Mouse (Mus musculus) heart, embryonic 15.5 days (tissue): Measurements from ENCODE around the gene Fcrl5. TPM values are rescaled to one million over a fixed set of nuclear protein-coding genes. Genes with fewer than 3 reads are reported as not detected.

ENCODE experiments used
- ATAC-seq: fragments of 200-750 bp; cut with Nextera tagmentation; replicated peaks from 2 replicates; pipeline ENCODE4 v1.8.0; 2017; ENCODE audit warnings: low read depth, moderate TSS enrichment; ENCODE audit not compliant: insufficient number of reproducible peaks, insufficient read depth, low FRiP score
- H3K27ac ChIP-seq: fragments of 300-500 bp; sonication (generic); 2 replicates; pipeline ENCODE4 v1.5.1; 2015; ENCODE audit warnings: mild to moderate bottlenecking, inconsistent platforms
- H3K27me3 ChIP-seq: fragments of 300-500 bp; sonication (generic); 2 replicates; pipeline ENCODE4 v1.6.1; 2015; ENCODE audit warnings: inconsistent platforms
- H3K36me3 ChIP-seq: fragments of 300-500 bp; sonication (generic); 2 replicates; pipeline ENCODE4 v1.6.1; 2015; ENCODE audit warnings: mild to moderate bottlenecking, inconsistent platforms
- H3K4me1 ChIP-seq: fragments of 300-500 bp; sonication (generic); replicated peaks from 2 replicates; pipeline ENCODE4 v1.6.1; 2015; ENCODE audit warnings: inconsistent platforms
- H3K4me2 ChIP-seq: fragments of 300-500 bp; sonication (generic); 2 replicates; pipeline ENCODE4 v1.6.1; 2015; ENCODE audit warnings: inconsistent platforms, mild to moderate bottlenecking, moderate library complexity
- H3K4me3 ChIP-seq: fragments of 300-500 bp; sonication (generic); 2 replicates; pipeline ENCODE4 v1.5.1; 2015; ENCODE audit warnings: mild to moderate bottlenecking, inconsistent platforms
- H3K9ac ChIP-seq: fragments of 300-500 bp; sonication (generic); 2 replicates; pipeline ENCODE4 v1.6.1; 2015; ENCODE audit warnings: mild to moderate bottlenecking, inconsistent platforms
- H3K9me3 ChIP-seq: fragments of 300-500 bp; sonication (generic); replicated peaks from 2 replicates; pipeline ENCODE4 v1.6.1; 2016; ENCODE audit warnings: inconsistent platforms
- WGBS: fragments of 180-500 bp; shearing (Covaris S2); methylation state at CpG from one replicate; pipeline ENCODE4 v1.1.7; 2015; ENCODE audit warnings: mixed read lengths; 5-methylcytosine and 5-hydroxymethylcytosine counted together
- polyA plus RNA-seq: library from polyadenylated mRNA; unstranded; fragments of >200 nt; fragmentation: Nextera tagmentation; extraction: Ambion mirVana; gene quantifications from 2 replicates; pipeline ENCODE4 v1.2.1, GENCODE M21; 2015

Fcrl5 gene
- polyA plus RNA-seq, 1 experiment from 2014 or later = not detected

GRCm38 (mm10) chr3:87518425-87518824 is 82.9 kb downstream of the Fcrl5 start:
- ATAC-seq = no peak
- no peaks in the 10 kb centered on the region for H3K36me3 ChIP-seq
- no peaks in the 10 kb centered on the region for H3K27me3 ChIP-seq
- H3K9ac ChIP-seq = no peak overlapping the region
- H3K9me3 ChIP-seq = no peaks in the 10 kb centered on the region
- no peak overlapping the region for H3K4me2 ChIP-seq
- peaks cover 21% of the 10 kb centered on the region for H3K4me1 ChIP-seq
- no peak overlapping the region for H3K27ac ChIP-seq
- no peak overlapping the region for H3K4me3 ChIP-seq

- H3K9me3 ChIP-seq = no peaks in the 10 kb centered on the region
- no peak overlapping the region for H3K4me3 ChIP-seq
- H3K27me3 ChIP-seq = no peaks in the 10 kb centered on the region
- no peak overlapping the region for H3K9ac ChIP-seq
- H3K36me3 ChIP-seq = no peaks in the 10 kb centered on the region
- H3K4me1 ChIP-seq = peaks cover 16% of the 10 kb centered on the region
- 59% methylated on average over 4 of the region's 4 CpGs for WGBS
- H3K27ac ChIP-seq = no peak overlapping the region
- no peak for ATAC-seq
- H3K4me2 ChIP-seq = no peak overlapping the region
Observed at GRCm38 (mm10) chr3:87521126-87521525, 85.6 kb downstream of the Fcrl5 start.

GRCm38 (mm10) chr3:87521833-87522232 is 86.3 kb downstream of the Fcrl5 start:
- Histone ChIP-seq H3K27ac (no peak overlapping the region), H3K4me1 (peaks cover 17% of the 10 kb centered on the region), H3K4me3 (no peak overlapping the region), H3K4me2 (no peak overlapping the region), H3K9ac (no peak overlapping the region), H3K36me3 (no peaks in the 10 kb centered on the region), H3K27me3 (no peaks in the 10 kb centered on the region), H3K9me3 (no peaks in the 10 kb centered on the region)
- 45% methylated on average over 1 of the region's 1 CpGs for WGBS
- no peak for ATAC-seq

GRCm38 (mm10) chr3:87523701-87524100 is 88.1 kb downstream of the Fcrl5 start:
- Histone ChIP-seq H3K4me3 (no peak overlapping the region), H3K27ac (no peak overlapping the region), H3K36me3 (peaks cover 7% of the 10 kb centered on the region; the same call in 1 of the 2 replicates), H3K4me1 (peaks cover 29% of the 10 kb centered on the region), H3K9me3 (no peaks in the 10 kb centered on the region), H3K4me2 (no peak overlapping the region), H3K9ac (no peak overlapping the region), H3K27me3 (no peaks in the 10 kb centered on the region)
- WGBS = 77% methylated on average over 9 of the region's 9 CpGs
- no peak for ATAC-seq

- peak within 1 kb of the TSS; percentile 80 for H3K4me2 ChIP-seq
- H3K27me3 ChIP-seq = no peaks in the 10 kb centered on the region
- H3K9me3 ChIP-seq = no peaks in the 10 kb centered on the region
- H3K4me1 ChIP-seq = peaks cover 32% of the 10 kb centered on the region
- H3K36me3 ChIP-seq = peaks cover 23% of the 10 kb centered on the region
- WGBS = 3% methylated on average over 64 of the region's 64 CpGs
- H3K27ac ChIP-seq = peak within 1 kb of the TSS; percentile 96
- H3K9ac ChIP-seq = peak within 1 kb of the TSS; percentile 100
- H3K4me3 ChIP-seq = peak within 1 kb of the TSS; percentile 95
- ATAC-seq = peak; percentile 94
Observed at GRCm38 (mm10) chr3:87525043-87525836, 89.7 kb downstream of the Fcrl5 start, which contains the start of gene Etv3. TSS of gene Etv3 (plus strand) at chr3:87525407.

GRCm38 (mm10) chr3:87525837-87526570 is 90.4 kb downstream of the Fcrl5 start:
- 6% methylated on average over 27 of the region's 27 CpGs for WGBS
- Histone ChIP-seq H3K4me3 (peak overlapping the region; percentile 95), H3K36me3 (peaks cover 30% of the 10 kb centered on the region), H3K27me3 (no peaks in the 10 kb centered on the region), H3K9me3 (no peaks in the 10 kb centered on the region), H3K4me1 (peaks cover 29% of the 10 kb centered on the region), H3K27ac (peak overlapping the region; percentile 96), H3K4me2 (peak overlapping the region; percentile 80), H3K9ac (peak overlapping the region; percentile 100)
- peak; percentile 37; the same call in 1 of the 2 replicates for ATAC-seq

GRCm38 (mm10) chr3:87527139-87527538 is 91.6 kb downstream of the Fcrl5 start:
- no peak overlapping the region for H3K9ac ChIP-seq
- no peak overlapping the region for H3K4me3 ChIP-seq
- no peaks in the 10 kb centered on the region for H3K27me3 ChIP-seq
- 60% methylated on average over 12 of the region's 12 CpGs for WGBS
- H3K4me2 ChIP-seq = peak overlapping the region; percentile 80
- H3K4me1 ChIP-seq = peaks cover 29% of the 10 kb centered on the region
- ATAC-seq = no peak
- peaks cover 39% of the 10 kb centered on the region for H3K36me3 ChIP-seq
- no peaks in the 10 kb centered on the region for H3K9me3 ChIP-seq
- H3K27ac ChIP-seq = no peak overlapping the region

GRCm38 (mm10) chr3:87528021-87528420 is 92.4 kb downstream of the Fcrl5 start:
- H3K4me3 ChIP-seq = no peak overlapping the region
- H3K4me1 ChIP-seq = peaks cover 29% of the 10 kb centered on the region
- no peaks in the 10 kb centered on the region for H3K9me3 ChIP-seq
- H3K36me3 ChIP-seq = peaks cover 46% of the 10 kb centered on the region
- no peak overlapping the region for H3K9ac ChIP-seq
- ATAC-seq = no peak
- H3K27me3 ChIP-seq = no peaks in the 10 kb centered on the region
- WGBS = 45% methylated on average over 8 of the region's 8 CpGs
- no peak overlapping the region; the same call in 1 of the 2 replicates for H3K27ac ChIP-seq
- H3K4me2 ChIP-seq = 0 out of 2 replicates have a peak overlapping the region, but pooled peaks have one; percentile 80

- no peak for ATAC-seq
- 84% methylated on average over 8 of the region's 8 CpGs for WGBS
- H3K27me3 ChIP-seq = no peaks in the 10 kb centered on the region
Observed at GRCm38 (mm10) chr3:87528841-87529240, 93.3 kb downstream of the Fcrl5 start.

GRCm38 (mm10) chr3:87529568-87529967 is 94.0 kb downstream of the Fcrl5 start:
- ATAC-seq = no peak
- Histone ChIP-seq H3K9me3 (no peaks in the 10 kb centered on the region), H3K36me3 (peaks cover 62% of the 10 kb centered on the region), H3K27me3 (no peaks in the 10 kb centered on the region), H3K9ac (no peak overlapping the region), H3K4me3 (no peak overlapping the region), H3K4me2 (no peak overlapping the region), H3K4me1 (peaks cover 29% of the 10 kb centered on the region), H3K27ac (no peak overlapping the region)
- 81% methylated on average over 11 of the region's 11 CpGs for WGBS

More at GRCm38 (mm10) chr3:87528841-87529240, 93.3 kb downstream of the Fcrl5 start:
- no peak overlapping the region for H3K27ac ChIP-seq
- H3K9me3 ChIP-seq = no peaks in the 10 kb centered on the region
- peaks cover 29% of the 10 kb centered on the region for H3K4me1 ChIP-seq
- H3K9ac ChIP-seq = no peak overlapping the region
- H3K36me3 ChIP-seq = peaks cover 54% of the 10 kb centered on the region
- H3K4me2 ChIP-seq = no peak overlapping the region
- no peak overlapping the region for H3K4me3 ChIP-seq

- ATAC-seq = no peak
- Histone ChIP-seq H3K9ac (no peak overlapping the region), H3K36me3 (peaks cover 68% of the 10 kb centered on the region), H3K4me3 (no peak overlapping the region), H3K9me3 (no peaks in the 10 kb centered on the region), H3K4me2 (no peak overlapping the region), H3K27me3 (no peaks in the 10 kb centered on the region), H3K27ac (no peak overlapping the region), H3K4me1 (peaks cover 24% of the 10 kb centered on the region)
- 85% methylated on average over 3 of the region's 3 CpGs for WGBS
Observed at GRCm38 (mm10) chr3:87530234-87530633, 94.7 kb downstream of the Fcrl5 start.
